Mouse (Mus musculus) cerebellum, adult 9-10 months (tissue): ENCODE data around the gene Gm43191.

Experiments used
- DNase-seq: peaks from one replicate; pipeline ENCODE4 v3.0.0; 2022

The Gm43191 gene

GRCm38 (mm10) chr3:116620636-116621370 lies 60.3 kb downstream of the Gm43191 start:
- DNase-seq, result no peak

DNA sequence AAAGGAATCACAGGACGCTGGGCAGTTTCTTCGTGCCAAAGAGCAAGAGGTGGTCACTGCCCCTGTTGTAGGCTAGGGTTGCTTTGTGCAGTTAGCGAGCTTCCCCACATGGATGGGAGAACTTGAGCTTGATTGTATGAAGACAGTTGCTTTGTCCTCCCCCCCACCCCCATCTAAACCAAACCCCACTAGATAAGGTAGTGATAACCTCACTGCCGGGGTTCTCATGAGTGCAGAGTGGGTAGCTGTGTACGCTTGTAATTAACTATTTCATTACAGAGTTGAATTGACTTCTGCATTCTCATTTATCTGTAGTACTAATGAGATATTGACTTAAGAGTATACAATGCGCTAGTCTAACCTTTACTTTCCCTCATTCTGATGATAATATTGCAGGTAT lies 62.2 kb downstream of the Gm43191 start:
- no peak for DNase-seq

DNA sequence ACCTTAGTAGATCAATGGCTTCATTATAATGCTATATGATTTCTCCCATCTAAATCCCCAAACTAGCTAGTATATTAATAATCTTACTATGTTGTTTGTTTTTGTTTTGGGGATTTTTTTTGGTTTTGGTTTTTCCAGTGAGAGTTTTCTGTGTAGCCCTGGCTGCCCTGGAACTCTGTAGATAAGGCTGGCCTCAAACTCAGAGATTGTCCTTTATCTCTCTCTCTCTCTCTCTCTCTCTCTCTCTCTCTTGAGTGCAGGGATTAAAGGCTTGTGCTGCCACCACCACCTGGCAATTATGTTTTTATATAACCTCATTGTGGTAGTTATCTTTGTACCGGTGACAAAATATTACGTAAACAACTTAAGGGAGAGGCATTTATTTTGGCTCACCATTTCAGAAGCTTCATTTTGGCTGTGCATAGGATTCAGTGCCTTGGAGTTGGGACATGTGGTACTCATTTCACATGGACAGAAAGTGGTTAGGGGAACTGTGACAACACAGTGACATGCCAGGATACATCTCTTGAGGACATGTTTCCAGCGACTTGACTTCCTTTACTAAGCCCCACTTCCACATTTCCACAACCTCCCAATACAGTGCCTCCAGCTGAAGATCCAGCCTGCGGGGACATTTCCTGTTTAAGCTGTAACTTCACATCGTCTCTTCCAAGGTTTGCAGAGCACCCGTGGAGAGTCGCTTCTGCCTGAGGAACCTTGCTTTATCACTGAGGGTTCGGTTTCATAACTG lies 65.6 kb downstream of the Gm43191 start:
- DNase-seq, result no peak

- DNase-seq, result no peak
Measured at GRCm38 (mm10) chr3:116614295-116614892, 66.7 kb downstream of the Gm43191 start, which contains the start of gene Trmt13. Trmt13 (minus strand) TSS chr3:116614587.

- no peak for DNase-seq
Measured at GRCm38 (mm10) chr3:116604570-116604969, 76.5 kb downstream of the Gm43191 start.

- no peak for DNase-seq
Measured at GRCm38 (mm10) chr3:116601781-116602180, 79.3 kb downstream of the Gm43191 start.

DNA sequence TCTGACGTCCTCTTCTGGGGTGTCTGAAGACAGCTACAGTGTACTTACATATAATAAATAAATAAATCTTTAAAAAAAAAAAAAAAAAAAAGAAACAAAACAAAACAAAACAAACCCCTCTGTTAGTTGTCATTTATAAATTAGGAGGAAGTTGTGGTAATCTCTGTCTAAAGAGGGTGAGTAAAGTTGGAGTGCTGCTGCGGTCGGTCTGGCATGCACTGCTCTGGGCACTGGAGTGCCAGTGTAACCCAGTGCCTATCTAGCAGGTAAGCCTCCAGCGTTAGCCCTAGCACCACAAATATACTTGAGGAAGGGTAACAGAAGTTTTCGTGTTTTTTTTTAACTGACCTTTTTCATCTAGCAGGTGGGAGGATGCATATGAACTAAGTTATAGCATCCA lies 80.1 kb downstream of the Gm43191 start:
- no peak for DNase-seq

DNA sequence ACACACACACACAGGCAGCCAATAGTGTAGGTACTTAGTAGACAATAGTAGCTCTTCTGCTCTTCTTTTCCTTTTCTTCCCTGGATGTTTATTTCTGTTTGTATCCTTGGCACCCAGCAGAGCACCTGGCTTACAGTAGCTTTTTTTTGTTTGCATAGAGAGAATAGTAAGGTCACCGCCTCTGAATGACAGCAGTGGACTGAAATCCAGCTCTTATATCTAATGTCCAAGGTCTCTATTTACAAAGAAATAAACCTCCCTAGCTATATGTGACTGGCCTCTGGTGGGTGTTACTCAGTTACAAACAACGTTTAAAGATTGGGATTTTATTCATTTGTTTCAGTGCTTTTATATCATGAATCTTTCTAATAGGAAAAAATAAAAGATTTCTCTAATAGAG lies 81.4 kb downstream of the Gm43191 start:
- no peak for DNase-seq

DNA sequence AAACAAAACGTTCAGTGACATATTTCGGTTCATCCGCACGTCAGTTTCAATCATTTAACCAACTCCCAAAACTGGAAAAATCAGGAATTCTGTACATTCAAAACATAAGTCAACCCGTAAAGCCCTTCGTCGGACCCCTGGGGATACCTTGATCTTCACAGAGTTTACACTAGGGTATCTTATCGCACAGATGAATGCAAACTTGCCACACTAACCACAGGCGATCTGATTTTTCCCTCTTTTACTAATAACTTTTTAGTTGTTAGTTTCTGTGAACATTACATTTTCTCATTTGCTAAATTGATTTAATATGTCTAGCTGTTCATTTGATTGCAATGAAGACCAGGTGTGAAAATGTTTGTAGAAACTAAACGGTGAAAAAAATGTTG lies 85.5 kb downstream of the Gm43191 start:
- DNase-seq, result no peak

GRCm38 (mm10) chr3:116594728-116595602 lies 86.1 kb downstream of the Gm43191 start, which contains the start of gene Sass6:
Sass6 (plus strand) TSS chr3:116594982.
- peak; percentile 96 for DNase-seq

DNA sequence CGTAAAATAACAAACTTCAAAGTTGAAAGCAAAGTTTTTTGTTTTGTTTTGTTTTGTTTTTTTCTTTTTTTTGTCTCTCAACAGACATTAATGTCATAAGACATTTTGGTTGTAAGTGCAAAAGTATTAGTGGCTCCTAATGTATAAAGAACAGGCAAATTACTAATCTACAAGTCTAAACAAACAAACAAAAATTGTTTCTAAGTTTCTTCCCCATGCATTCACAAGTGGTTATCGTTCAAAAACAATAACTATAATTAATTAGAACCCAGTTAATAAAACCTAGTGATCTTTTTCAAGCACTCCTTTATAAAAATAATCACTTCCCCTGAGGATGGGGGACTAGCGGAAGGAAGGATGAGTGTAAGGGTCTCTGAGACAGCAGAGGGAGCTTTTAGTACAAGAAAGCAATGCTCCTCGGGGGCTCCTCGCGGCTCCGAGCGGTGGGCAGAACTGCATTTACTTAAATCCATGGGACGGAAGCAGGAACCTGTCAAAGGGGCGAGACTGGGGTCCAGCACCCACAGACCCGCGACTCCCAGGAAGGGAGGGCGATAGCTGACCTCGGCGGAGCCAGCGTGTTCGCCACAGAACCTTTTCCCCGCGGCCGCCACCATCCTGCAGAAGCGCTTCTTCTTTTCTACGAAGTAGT lies 86.9 kb downstream of the Gm43191 start:
- DNase-seq, result no peak
